Mouse (Mus musculus) limb, embryonic 13.5 days (tissue): ENCODE measurements at regions not wholly inside any gene's neighbourhood (a gene's known extent, or its start where the extent isn't known, plus 50 kb on each side); places are given as distances from the start of the nearest gene placed in this dataset.
A peak's percentile ranks its signal among the peaks of the same experiment; 100 is the strongest.

ENCODE experiments used
- ATAC-seq: fragments of 200-750 bp; cut with Nextera tagmentation; 2 replicates; pipeline ENCODE4 v1.8.0; 2017; ENCODE audit warnings: low read depth, moderate number of reproducible peaks, moderate TSS enrichment; ENCODE audit not compliant: low FRiP score
- H3K27ac ChIP-seq: fragments of 300-500 bp; sonication (generic); 2 replicates; pipeline ENCODE4 v1.5.1; 2015; ENCODE audit warnings: inconsistent platforms, mild to moderate bottlenecking, moderate library complexity
- H3K27me3 ChIP-seq: fragments of 300-500 bp; sonication (generic); 2 replicates; pipeline ENCODE4 v1.6.1; 2015; ENCODE audit warnings: mild to moderate bottlenecking, inconsistent platforms
- H3K36me3 ChIP-seq: fragments of 300-500 bp; sonication (generic); 2 replicates; pipeline ENCODE4 v1.6.1; 2015; ENCODE audit warnings: inconsistent platforms, mild to moderate bottlenecking, moderate library complexity
- H3K4me1 ChIP-seq: fragments of 300-500 bp; sonication (generic); 2 replicates; pipeline ENCODE4 v1.6.1; 2015; ENCODE audit warnings: inconsistent platforms
- H3K4me2 ChIP-seq: fragments of 300-500 bp; sonication (generic); replicated peaks from 2 replicates; pipeline ENCODE4 v1.6.1; 2015; ENCODE audit warnings: inconsistent platforms, mild to moderate bottlenecking, moderate library complexity
- H3K4me3 ChIP-seq: fragments of 300-500 bp; sonication (generic); 2 replicates; pipeline ENCODE4 v1.5.1; 2015; ENCODE audit warnings: moderate library complexity, mild to moderate bottlenecking, inconsistent platforms
- H3K9ac ChIP-seq: fragments of 300-500 bp; sonication (generic); 2 replicates; pipeline ENCODE4 v1.6.1; 2015; ENCODE audit warnings: mild to moderate bottlenecking, inconsistent platforms
- H3K9me3 ChIP-seq: fragments of 300-500 bp; sonication (generic); 2 replicates; pipeline ENCODE4 v1.6.1; 2016; ENCODE audit warnings: inconsistent platforms
- WGBS: fragments of 180-500 bp; shearing (Covaris S2); methylation state at CpG from one replicate; pipeline ENCODE4 v1.1.7; 2015; 5-methylcytosine and 5-hydroxymethylcytosine counted together

GRCm38 (mm10) chr3:140348670-140349069 is 863.5 kb downstream of the Pdha2 start:
- ATAC-seq: peak; percentile 32; the same call in 1 of the 2 replicates
- no peak overlapping the region for H3K27ac ChIP-seq
- no peaks in the 10 kb centered on the region for H3K9me3 ChIP-seq
- no peak overlapping the region for H3K4me3 ChIP-seq
- 49% methylated on average over 3 of the region's 3 CpGs for WGBS
- no peak overlapping the region for H3K9ac ChIP-seq
- H3K36me3 ChIP-seq: no peaks in the 10 kb centered on the region
- no peaks in the 10 kb centered on the region for H3K27me3 ChIP-seq
- no peaks in the 10 kb centered on the region for H3K4me1 ChIP-seq
- no peak overlapping the region for H3K4me2 ChIP-seq

- ATAC-seq: no peak
- H3K4me3 ChIP-seq: no peak overlapping the region
- no peaks in the 10 kb centered on the region for H3K36me3 ChIP-seq
- no peaks in the 10 kb centered on the region for H3K9me3 ChIP-seq
- H3K4me1 ChIP-seq: no peaks in the 10 kb centered on the region
- H3K27ac ChIP-seq: no peak overlapping the region
- H3K4me2 ChIP-seq: no peak overlapping the region
- no peaks in the 10 kb centered on the region for H3K27me3 ChIP-seq
- 69% methylated on average over 6 of the region's 6 CpGs for WGBS
- H3K9ac ChIP-seq: no peak overlapping the region
These were observed 871.5 kb downstream of the Pdha2 start for GRCm38 (mm10) chr3:140340631-140341030.

- H3K27me3 ChIP-seq: no peaks in the 10 kb centered on the region
- no peak overlapping the region for H3K4me3 ChIP-seq
- 51% methylated on average over 2 of the region's 2 CpGs for WGBS
- H3K4me2 ChIP-seq: no peak overlapping the region
- H3K27ac ChIP-seq: no peak overlapping the region
- no peaks in the 10 kb centered on the region for H3K4me1 ChIP-seq
- H3K36me3 ChIP-seq: no peaks in the 10 kb centered on the region
- no peaks in the 10 kb centered on the region for H3K9me3 ChIP-seq
- H3K9ac ChIP-seq: no peak overlapping the region
- no peak for ATAC-seq
These were observed 898.4 kb downstream of the Pdha2 start for GRCm38 (mm10) chr3:140313795-140314194.

DNA sequence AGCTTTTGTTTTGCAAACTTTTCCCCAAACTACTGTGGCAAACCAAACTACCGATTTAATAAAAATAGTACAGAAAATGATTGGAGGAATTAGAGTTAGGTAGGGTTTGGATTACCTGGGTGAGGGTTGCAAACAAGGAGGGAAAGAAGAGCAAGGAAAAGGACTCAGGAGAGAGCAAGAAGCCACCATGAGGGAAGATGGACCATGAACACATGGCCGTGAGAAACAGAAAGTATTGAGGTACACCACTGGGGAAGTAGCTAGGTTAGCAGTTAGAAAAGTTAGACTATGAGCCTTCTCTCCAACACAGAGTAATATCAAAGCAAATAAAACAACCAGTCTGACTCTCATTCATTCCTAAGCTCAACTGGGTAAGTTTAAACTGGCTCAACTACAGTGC is 912.8 kb downstream of the Pdha2 start:
- H3K4me3 ChIP-seq: no peak overlapping the region
- H3K9me3 ChIP-seq: no peaks in the 10 kb centered on the region
- no peak for ATAC-seq
- 90% methylated on average over 2 of the region's 2 CpGs for WGBS
- H3K9ac ChIP-seq: no peak overlapping the region
- no peaks in the 10 kb centered on the region for H3K36me3 ChIP-seq
- H3K4me1 ChIP-seq: no peaks in the 10 kb centered on the region
- H3K27ac ChIP-seq: no peak overlapping the region
- no peaks in the 10 kb centered on the region for H3K27me3 ChIP-seq
- no peak overlapping the region for H3K4me2 ChIP-seq
